Mouse (Mus musculus): ENCODE results near the gene Nbea. TPM values are rescaled to one million over a fixed set of nuclear protein-coding genes. Genes with fewer than 3 reads are reported as not detected.

Gene Nbea
- polyA plus RNA-seq (2012; ENCODE audit: low replicate concordance): 0.08 and 0.09 TPM in 2 replicates

DNA sequence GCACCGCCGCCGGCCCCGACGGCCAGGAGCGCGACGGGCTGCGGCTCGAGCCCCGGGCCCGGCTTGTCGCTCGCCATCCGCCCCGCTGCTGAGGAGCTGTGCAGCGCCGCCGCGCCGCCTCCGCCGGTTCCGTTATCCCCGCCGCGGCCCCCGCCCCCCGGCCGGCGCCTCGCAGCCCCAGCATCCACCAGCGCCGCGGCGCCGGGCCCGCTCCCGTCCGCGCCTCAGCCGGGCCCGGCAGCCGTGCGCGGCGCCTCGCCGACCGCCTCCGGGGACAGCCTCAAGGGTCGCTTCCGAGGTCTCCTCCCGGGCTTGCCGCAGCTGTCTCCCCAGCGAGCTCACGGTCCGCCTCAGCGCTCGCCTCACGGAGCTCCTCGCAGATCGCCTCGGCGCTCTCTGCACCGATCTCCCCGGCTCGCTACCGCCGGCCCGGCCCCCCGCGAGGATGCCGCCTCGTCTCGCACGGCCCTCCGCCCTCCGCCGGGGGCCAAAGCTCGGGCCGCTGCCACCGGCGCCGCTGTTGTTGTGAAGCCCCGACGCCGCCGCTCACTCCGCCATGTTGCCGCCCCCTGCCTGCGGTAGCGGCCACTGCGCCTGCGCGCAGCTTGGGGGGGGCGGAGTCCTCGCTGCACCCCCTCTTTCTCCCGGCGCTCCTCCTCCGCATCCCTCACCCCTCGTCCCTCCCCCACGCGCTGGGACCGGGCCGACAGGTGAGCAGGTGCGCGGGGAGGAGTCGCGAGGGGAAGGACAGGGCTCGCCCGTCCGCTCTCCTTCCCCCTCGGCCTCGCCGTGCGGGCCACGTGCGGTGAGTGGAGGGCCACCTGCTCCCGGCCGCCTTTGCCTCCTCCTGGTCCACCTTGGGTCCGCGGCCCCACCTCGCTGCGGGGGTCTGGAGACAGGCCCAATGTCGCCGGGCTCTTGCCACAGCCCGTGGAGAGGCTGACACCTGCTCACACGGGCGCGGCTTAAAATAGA, at the start of gene Nbea:
TSS of gene Nbea (minus strand) at position 543 of the 975 bp plus-strand sequence.

GRCm38 (mm10) chr3:55782056-55782687, 401.3 kb downstream of the Nbea start, which contains the start of gene Mab21l1:
Gene Mab21l1 (plus strand): TSS chr3:55782510.

